Mouse (Mus musculus) heart, embryonic 16.5 days (tissue): ENCODE data around the gene Poc1a. TPM values are rescaled to one million over a fixed set of nuclear protein-coding genes. Genes with fewer than 3 reads are reported as not detected.

Source experiments
- ATAC-seq: fragments of 200-750 bp; cut with Nextera tagmentation; replicated peaks from 2 replicates; pipeline ENCODE4 v1.8.0; 2017; ENCODE audit warnings: moderate number of reproducible peaks; ENCODE audit not compliant: insufficient read depth, low FRiP score; ENCODE audit errors: extremely low read depth
- H3K27ac ChIP-seq: fragments of 300-500 bp; sonication (generic); 2 replicates; pipeline ENCODE4 v1.5.1; 2014; ENCODE audit warnings: mild to moderate bottlenecking, low read length, control low read depth, moderate library complexity
- H3K27me3 ChIP-seq: fragments of 300-500 bp; sonication (generic); 2 replicates; pipeline ENCODE4 v1.6.1; 2014; ENCODE audit warnings: low read length, mixed read lengths; ENCODE audit not compliant: control insufficient read depth, insufficient read depth
- H3K36me3 ChIP-seq: fragments of 300-500 bp; sonication (generic); 2 replicates; pipeline ENCODE4 v1.6.1; 2014; ENCODE audit not compliant: control insufficient read depth, insufficient read depth
- H3K4me1 ChIP-seq: fragments of 300-500 bp; sonication (generic); 2 replicates; pipeline ENCODE4 v1.6.1; 2014; ENCODE audit warnings: low read length, mixed read lengths; ENCODE audit not compliant: control insufficient read depth, insufficient read depth
- H3K4me2 ChIP-seq: fragments of 300-500 bp; sonication (generic); 2 replicates; pipeline ENCODE4 v1.6.1; 2014; ENCODE audit warnings: low read depth, mild to moderate bottlenecking, control low read depth, low read length
- H3K4me3 ChIP-seq: fragments of 300-500 bp; sonication (generic); 2 replicates; pipeline ENCODE4 v1.5.1; 2014; ENCODE audit warnings: mild to moderate bottlenecking, control low read depth, low read length
- H3K9ac ChIP-seq: fragments of 300-500 bp; sonication (generic); 2 replicates; pipeline ENCODE4 v1.6.1; 2014; ENCODE audit warnings: low read length, control low read depth
- H3K9me3 ChIP-seq: fragments of 300-500 bp; sonication (generic); replicated peaks from 2 replicates; pipeline ENCODE4 v1.6.1; 2016; ENCODE audit warnings: low read length; ENCODE audit not compliant: control insufficient read depth
- WGBS: fragments of 180-500 bp; shearing (Covaris S2); extraction: QIAGEN DNeasy Blood & Tissue Kit; methylation state at CpG from one replicate; pipeline ENCODE4 v1.1.7; 2014; 5-methylcytosine and 5-hydroxymethylcytosine counted together
- polyA plus RNA-seq: library from polyadenylated mRNA; unstranded; fragments of >200 nt; fragmentation: Nextera tagmentation; extraction: Ambion mirVana; gene quantifications from 2 replicates; pipeline ENCODE4 v1.2.1, GENCODE M21; 2015

The Poc1a gene
- polyA plus RNA-seq, 1 experiment from 2014 or later, result 30.6 TPM

- no peaks in the 10 kb centered on the region for H3K9me3 ChIP-seq
These were observed 32.1 kb downstream of the Poc1a start for GRCm38 (mm10) chr9:106312950-106313360.

GRCm38 (mm10) chr9:106314196-106314595, 33.3 kb downstream of the Poc1a start:
- H3K4me2 ChIP-seq, result no peak overlapping the region
- ATAC-seq, result no peak
- H3K4me1 ChIP-seq, result peaks cover 26% of the 10 kb centered on the region
- no peaks in the 10 kb centered on the region for H3K27me3 ChIP-seq
- no peak overlapping the region for H3K4me3 ChIP-seq
- no peak overlapping the region for H3K27ac ChIP-seq
- 81% methylated on average over 3 of the region's 3 CpGs for WGBS
- no peaks in the 10 kb centered on the region for H3K36me3 ChIP-seq
- H3K9ac ChIP-seq, result no peak overlapping the region
- H3K9me3 ChIP-seq, result no peaks in the 10 kb centered on the region

More at GRCm38 (mm10) chr9:106312950-106313360, 32.1 kb downstream of the Poc1a start:
- ATAC-seq, result no peak
- Histone ChIP-seq H3K9ac (no peak overlapping the region), H3K4me1 (peaks cover 13% of the 10 kb centered on the region), H3K27me3 (no peaks in the 10 kb centered on the region), H3K27ac (no peak overlapping the region), H3K4me2 (no peak overlapping the region), H3K4me3 (no peak overlapping the region), H3K36me3 (no peaks in the 10 kb centered on the region)
- 81% methylated on average over 7 of the region's 7 CpGs for WGBS

GRCm38 (mm10) chr9:106318074-106318473, 37.2 kb downstream of the Poc1a start:
- peak; percentile 33; the same call in 1 of the 2 replicates for ATAC-seq

GRCm38 (mm10) chr9:106319095-106319494, 38.2 kb downstream of the Poc1a start:
- ATAC-seq, result peak; percentile 65
- H3K4me1 ChIP-seq, result peaks cover 24% of the 10 kb centered on the region
- no peaks in the 10 kb centered on the region for H3K27me3 ChIP-seq
- peak overlapping the region; percentile 74 for H3K27ac ChIP-seq
- H3K4me3 ChIP-seq, result no peak overlapping the region
- H3K9me3 ChIP-seq, result no peaks in the 10 kb centered on the region
- 0 out of 2 replicates have a peak overlapping the region, but pooled peaks have one; percentile 8 for H3K9ac ChIP-seq
- WGBS, result 14% methylated on average over 2 of the region's 2 CpGs
- H3K36me3 ChIP-seq, result no peaks in the 10 kb centered on the region
- H3K4me2 ChIP-seq, result no peak overlapping the region

More at GRCm38 (mm10) chr9:106318074-106318473, 37.2 kb downstream of the Poc1a start:
- Histone ChIP-seq H3K27me3 (no peaks in the 10 kb centered on the region), H3K27ac (peak overlapping the region; percentile 43), H3K4me3 (no peak overlapping the region), H3K4me2 (no peak overlapping the region), H3K9ac (no peak overlapping the region), H3K4me1 (peaks cover 24% of the 10 kb centered on the region), H3K36me3 (no peaks in the 10 kb centered on the region), H3K9me3 (no peaks in the 10 kb centered on the region)
- 46% methylated on average over 2 of the region's 2 CpGs for WGBS

- Histone ChIP-seq H3K9ac (no peak overlapping the region), H3K36me3 (no peaks in the 10 kb centered on the region), H3K4me1 (peaks cover 26% of the 10 kb centered on the region), H3K27ac (no peak overlapping the region), H3K4me3 (no peak overlapping the region), H3K4me2 (no peak overlapping the region), H3K27me3 (no peaks in the 10 kb centered on the region), H3K9me3 (no peaks in the 10 kb centered on the region)
- ATAC-seq, result no peak
- whole genome bisulfite sequencing, result 83% methylated on average over 3 of the region's 3 CpGs
These were observed 41.6 kb downstream of the Poc1a start for GRCm38 (mm10) chr9:106322497-106322896.

- Histone ChIP-seq H3K4me3 (no peak overlapping the region), H3K4me2 (no peak overlapping the region), H3K27me3 (no peaks in the 10 kb centered on the region), H3K9me3 (no peaks in the 10 kb centered on the region), H3K27ac (no peak overlapping the region), H3K9ac (no peak overlapping the region), H3K4me1 (peaks cover 4% of the 10 kb centered on the region), H3K36me3 (no peaks in the 10 kb centered on the region)
- no peak for ATAC-seq
- 62% methylated on average over 8 of the region's 8 CpGs for WGBS
These were observed 45.4 kb downstream of the Poc1a start for GRCm38 (mm10) chr9:106326241-106326640.

- Histone ChIP-seq H3K9ac (no peak overlapping the region), H3K4me3 (no peak overlapping the region), H3K27me3 (no peaks in the 10 kb centered on the region), H3K27ac (no peak overlapping the region), H3K36me3 (no peaks in the 10 kb centered on the region), H3K4me1 (peaks cover 4% of the 10 kb centered on the region), H3K4me2 (no peak overlapping the region), H3K9me3 (no peaks in the 10 kb centered on the region)
- WGBS, result 70% methylated on average over 8 of the region's 8 CpGs
- ATAC-seq, result no peak; the same call in 1 of the 2 replicates
These were observed 46.4 kb downstream of the Poc1a start for GRCm38 (mm10) chr9:106327125-106327809.

GRCm38 (mm10) chr9:106328068-106328610, 47.3 kb downstream of the Poc1a start:
- no peaks in the 10 kb centered on the region for H3K36me3 ChIP-seq
- no peaks in the 10 kb centered on the region for H3K27me3 ChIP-seq
- no peak overlapping the region for H3K4me3 ChIP-seq
- H3K9ac ChIP-seq, result no peak overlapping the region
- 57% methylated on average over 7 of the region's 7 CpGs for WGBS
- ATAC-seq, result no peak
- peaks cover 4% of the 10 kb centered on the region for H3K4me1 ChIP-seq
- H3K27ac ChIP-seq, result no peak overlapping the region
- H3K4me2 ChIP-seq, result no peak overlapping the region
- no peaks in the 10 kb centered on the region for H3K9me3 ChIP-seq

GRCm38 (mm10) chr9:106328772-106329511, 48.1 kb downstream of the Poc1a start:
- Histone ChIP-seq H3K4me3 (no peak overlapping the region), H3K9me3 (no peaks in the 10 kb centered on the region), H3K9ac (no peak overlapping the region), H3K27me3 (no peaks in the 10 kb centered on the region), H3K27ac (no peak overlapping the region), H3K4me1 (peaks cover 4% of the 10 kb centered on the region), H3K36me3 (no peaks in the 10 kb centered on the region), H3K4me2 (no peak overlapping the region)
- 83% methylated on average over 5 of the region's 5 CpGs for WGBS
- no peak for ATAC-seq
